Mouse (Mus musculus) cerebellum, adult 8-10 months (tissue): ENCODE measurements at regions not wholly inside any gene's neighbourhood (a gene's known extent, or its start where the extent isn't known, plus 50 kb on each side); places are given as distances from the start of the nearest gene placed in this dataset.
"Not testable (repeated sequence)": the region's sequence is repeated elsewhere in the genome, so short reads cannot be mapped to it uniquely, and the experiment has no call there.

Experiments
- DNase-seq: peaks from one replicate; pipeline ENCODE4 v3.0.0; 2022

GRCm38 (mm10) chr14:17055741-17056140 lies 236.8 kb upstream of the Rarb start:
- DNase-seq: no peak

DNA sequence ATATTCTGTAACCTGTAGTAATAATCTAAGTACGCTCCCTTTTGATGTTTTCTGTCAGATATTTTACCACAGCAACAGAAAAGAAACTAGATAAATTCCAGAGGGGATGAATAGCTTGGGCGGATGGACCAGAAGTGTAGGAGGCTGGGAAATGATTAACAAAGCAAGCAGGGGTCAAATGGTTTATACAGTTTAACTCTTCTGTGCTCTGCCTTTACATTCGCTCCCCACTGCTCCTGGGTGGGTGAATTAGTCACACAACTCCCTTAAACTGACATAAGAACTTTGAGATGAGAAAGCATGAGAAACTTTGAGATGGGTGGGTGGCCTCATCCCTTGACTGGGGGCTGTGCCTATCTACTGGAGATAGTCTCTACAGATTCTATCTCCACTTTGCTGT lies 235.4 kb upstream of the Rarb start:
- DNase-seq: no peak

GRCm38 (mm10) chr14:17046808-17047207 lies 227.9 kb upstream of the Rarb start:
- no peak for DNase-seq

DNA sequence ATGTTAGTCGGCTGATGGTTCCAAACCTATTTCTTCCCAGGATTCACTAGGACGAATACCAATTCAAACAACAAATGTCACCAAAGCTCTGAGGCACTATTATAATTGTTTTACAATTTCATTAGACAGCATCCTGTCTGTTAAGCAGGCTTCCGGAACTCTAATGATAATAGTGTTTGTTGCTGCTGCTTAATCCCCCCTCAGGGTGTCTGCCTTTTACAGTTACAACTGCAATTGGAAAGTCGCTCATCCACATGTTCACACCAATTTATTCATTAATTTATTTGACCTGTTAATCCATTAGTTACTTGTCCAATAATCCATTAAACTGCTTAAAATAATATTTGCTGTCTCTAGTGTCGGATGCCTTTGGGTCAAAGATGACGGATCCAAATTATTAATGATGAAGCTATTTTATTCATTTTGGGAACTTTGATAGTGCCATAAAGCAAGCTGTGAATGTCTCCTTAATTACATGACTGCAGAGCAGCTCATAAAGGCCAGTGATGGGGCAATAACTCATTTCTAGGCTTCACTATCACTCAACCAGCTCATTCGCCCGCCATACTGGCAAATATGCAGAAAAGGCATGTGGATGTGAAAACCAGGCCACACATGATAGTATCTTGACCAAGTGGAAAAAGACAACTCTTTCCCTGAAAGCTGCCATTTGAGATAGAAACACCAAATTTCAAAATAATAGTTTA lies 226.6 kb upstream of the Rarb start:
- no peak for DNase-seq

GRCm38 (mm10) chr14:17020603-17021356 lies 201.8 kb upstream of the Rarb start:
- no peak for DNase-seq

DNA sequence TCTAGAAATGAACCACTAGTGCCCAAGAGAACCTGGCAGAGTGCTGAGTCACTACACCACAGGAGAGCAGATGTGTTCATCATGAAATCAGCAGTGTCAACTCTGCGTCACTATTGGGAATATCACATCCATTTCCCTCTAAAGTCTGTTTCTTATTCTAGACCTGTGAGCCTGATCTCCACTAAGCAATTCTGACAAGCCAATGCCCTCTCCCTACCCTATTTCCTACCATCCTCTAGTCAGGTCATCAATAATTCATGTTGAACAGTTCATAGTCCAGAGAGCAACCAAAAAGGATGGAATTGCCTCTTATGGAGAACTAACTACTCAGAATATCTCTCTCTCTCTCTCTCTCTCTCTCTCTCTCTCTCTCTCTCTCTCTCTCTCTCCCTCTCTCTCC lies 194.0 kb upstream of the Rarb start:
- no peak for DNase-seq

GRCm38 (mm10) chr14:17012200-17012599 lies 193.2 kb upstream of the Rarb start:
- no peak for DNase-seq

DNA sequence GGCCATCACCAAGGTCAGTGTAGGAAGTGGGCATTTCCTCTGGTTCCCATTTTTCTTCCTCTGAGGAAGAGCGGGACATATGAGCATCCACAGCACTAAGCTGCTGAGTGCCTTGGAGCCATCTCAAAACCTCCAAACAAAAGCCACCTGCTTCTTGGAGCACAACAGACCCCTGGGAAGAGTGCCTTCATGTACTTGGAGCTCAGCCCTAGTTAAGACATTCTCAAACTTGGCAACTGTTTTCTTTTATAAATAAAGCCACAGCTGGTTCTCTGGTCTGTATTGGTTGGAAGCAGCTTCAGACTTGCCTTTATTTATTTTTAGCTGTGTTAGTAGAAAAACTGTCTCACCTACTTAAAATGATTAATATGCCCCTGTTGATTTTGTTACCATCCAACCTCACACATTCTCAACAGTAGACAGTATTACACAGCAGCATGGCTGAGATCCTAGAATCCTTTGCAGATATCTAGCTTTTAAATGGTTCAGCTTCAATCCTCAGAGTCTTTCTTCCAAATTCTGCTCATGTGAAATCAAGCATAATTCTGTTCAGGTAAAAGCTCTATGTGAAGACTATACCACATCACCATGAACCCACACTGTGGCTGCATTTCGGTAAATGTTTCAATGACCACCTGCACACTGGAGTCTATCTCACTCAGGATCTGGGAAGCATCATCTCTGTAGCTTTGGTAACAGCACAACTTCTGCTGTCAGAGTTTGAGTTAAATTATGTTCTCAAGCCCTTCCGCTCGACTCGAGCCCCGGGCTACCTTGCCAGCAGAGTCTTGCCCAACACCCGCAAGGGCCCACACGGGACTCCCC lies 186.4 kb upstream of the Rarb start:
- no peak for DNase-seq

DNA sequence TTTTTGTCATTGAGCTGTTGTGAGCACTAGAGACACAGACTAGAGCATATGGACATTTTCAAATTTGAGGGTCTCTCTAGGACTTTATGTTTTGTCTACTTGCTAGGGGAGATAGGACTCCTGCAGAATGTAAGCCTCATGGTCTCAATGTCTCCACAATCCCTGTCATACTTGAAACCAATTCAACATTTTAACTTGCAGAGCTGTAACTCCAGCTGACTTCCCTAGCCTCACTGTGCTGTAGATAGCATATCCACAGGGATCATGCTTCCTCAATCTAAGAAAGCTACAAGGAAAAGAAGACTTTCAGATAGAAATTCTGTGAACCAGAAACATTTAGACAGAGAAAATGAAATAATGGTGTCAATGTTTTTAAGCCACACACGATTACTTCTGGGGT lies 185.8 kb upstream of the Rarb start:
- DNase-seq: no peak

DNA sequence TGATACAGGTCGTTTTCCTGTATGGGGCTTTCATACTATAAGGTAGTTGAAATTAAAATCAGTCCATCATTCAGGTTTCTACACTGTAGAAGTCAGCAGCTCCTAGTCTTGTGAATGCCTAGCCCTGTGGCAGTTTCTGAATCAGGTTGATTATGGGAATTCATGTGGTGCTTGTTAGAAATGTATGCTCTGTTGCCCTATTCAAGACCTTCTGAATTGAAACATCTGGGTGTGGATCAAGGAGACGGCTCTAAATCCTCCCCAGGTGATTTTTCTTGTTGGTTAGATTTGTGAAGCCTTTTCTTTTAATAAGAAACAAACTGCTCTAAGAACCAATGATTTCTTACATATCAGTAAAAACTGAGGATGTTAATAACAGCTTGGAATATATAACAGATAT lies 177.8 kb upstream of the Rarb start:
- DNase-seq: no peak

DNA sequence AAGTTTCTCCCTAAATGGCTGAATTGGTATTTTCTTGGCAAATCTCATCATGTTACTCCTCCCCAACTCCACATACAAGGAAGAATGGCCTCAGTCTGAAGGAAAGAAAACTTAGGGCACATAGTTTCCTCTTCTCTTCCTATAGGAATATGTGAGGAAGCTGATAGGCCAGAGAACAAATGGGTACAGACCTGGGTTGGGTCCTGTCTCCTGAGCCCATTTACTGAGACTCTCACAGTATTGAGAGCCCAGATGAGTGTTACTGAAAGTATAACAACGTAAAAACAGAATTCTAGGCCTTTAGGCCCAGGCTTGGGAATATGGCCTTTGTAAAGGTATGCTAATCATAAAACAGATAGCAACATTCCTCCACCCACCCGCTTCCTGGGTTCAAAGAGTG lies 152.0 kb upstream of the Rarb start:
- DNase-seq: not testable (repeated sequence)

DNA sequence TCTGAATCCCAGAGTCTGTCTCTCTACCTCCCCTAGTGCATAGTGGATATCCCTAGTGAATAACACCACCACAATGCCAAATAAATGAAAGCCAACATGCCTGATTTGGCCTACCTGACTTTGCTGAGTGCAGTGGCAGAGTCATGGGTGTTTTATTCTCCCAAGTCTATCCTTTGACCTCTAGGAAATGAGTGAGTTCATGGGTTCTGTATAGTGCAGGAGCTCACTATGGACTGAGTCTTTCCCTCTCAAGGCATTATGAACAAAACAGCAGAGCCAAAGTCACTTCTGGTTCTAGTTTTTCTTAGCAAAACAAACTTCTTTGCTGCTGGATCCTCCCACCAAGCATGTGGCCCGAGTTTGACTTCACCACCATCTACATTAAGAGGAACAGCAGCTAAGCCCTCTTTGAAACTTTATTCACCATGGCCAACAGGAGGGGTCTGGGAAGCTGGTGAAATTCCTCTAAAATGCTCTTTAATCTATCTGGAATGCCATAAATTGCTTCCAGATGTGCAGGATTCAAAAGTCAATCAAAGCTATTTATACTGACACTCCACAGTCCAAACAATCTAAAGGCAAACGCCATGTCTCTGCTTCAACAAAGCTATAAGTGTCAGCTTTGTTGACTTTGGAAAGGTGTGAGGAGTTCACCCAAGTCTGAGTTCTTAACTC lies 145.9 kb upstream of the Rarb start:
- no peak for DNase-seq

- DNase-seq: no peak
These were observed 143.4 kb upstream of the Rarb start for GRCm38 (mm10) chr14:16962216-16962826.

DNA sequence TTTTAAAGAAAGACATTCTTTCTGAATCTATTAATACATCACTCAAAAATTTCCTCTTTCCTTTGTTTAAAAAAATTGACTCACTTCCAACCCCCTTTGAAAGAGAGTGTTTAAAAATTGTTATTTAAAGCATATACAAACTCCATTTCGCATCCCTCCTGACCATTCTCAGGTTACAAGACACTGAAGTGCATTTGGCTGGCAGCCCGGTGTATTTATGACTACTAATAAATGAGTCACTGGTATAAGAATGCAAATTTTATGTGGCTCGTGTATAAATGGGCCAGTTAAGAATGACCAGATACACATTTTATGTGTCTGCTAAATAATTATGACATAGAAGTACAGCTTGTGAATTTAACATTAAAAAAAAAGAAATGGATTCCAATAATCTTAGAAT lies 138.8 kb upstream of the Rarb start:
- no peak for DNase-seq

DNA sequence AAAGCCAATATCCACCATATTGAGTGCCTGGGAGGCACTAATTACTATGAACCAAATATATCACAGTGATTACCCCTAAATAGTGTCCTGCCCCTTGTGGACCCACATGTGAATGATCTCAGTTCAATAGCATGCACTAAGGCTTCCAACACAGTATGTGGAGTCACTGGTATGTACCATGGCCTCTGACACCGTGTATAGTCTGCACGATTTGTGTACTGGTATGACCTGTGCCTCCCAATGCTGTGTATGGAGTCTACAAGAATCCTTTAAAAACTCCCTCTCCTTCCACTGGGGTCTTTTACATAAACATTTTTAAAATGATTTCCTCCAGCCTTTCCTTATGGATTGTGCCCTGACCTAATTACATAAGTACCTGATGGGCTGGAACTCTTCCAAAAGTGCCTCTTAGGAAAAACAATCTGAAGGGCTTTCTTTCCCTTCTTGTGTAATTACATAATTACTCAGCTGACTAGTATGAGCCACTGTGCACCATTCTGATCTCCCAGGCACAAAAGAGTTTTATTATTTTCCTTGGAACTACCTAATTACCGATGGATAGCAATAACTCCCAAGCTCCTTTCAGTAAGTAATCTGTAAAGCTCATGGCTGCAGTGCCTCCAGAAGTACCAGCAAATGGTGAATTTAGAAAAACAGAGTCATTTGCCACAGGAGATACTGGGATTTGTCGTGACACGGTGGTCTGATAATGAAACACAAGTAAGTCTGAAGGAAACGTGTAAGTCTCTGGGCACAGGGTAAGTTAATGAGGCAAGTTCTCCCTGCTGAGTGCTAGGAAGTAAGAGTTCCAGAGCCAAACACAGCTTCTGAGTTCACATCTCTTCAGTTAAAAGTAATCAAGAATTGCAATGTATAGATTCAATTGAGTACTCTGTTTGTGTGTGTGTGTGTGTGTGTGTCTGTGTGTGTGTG lies 135.8 kb upstream of the Rarb start:
- no peak for DNase-seq

DNA sequence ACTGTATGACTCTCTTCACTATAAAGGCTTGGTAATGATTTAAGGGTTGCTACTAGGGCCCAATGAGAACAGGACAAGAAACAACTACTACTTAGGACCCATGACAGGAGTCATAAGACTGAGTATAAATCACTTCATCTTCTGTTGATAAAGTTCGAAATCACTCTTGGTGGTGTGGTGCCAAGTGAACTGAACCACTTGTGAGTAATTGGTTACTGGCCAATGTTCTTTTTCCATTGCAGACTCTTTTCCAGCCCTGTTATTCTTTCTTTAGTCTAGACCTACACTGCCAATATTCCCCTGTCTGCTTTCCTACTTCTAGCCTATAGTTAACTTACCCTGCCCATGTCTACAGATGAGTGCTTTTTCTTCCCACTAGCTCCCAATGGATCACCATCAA lies 129.8 kb upstream of the Rarb start:
- DNase-seq: no peak

DNA sequence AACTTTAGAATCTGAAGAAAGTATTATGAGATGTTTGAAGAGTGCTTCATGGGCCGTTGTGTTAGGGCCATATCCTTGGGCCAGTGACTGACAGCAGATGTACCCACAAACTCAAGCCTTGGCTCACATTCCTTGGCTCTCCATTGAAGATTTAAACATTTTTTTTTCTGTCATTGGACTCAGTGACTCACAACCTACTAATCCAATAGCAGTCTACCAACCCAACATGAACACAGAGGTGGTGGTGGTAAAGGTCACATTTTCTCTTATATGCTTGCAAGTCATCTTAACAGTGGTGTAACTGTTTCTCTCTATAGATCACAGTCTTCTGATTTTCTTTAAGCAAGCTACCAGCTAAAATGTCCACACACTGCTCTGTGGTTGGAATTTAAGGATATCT lies 125.5 kb upstream of the Rarb start:
- DNase-seq: no peak

DNA sequence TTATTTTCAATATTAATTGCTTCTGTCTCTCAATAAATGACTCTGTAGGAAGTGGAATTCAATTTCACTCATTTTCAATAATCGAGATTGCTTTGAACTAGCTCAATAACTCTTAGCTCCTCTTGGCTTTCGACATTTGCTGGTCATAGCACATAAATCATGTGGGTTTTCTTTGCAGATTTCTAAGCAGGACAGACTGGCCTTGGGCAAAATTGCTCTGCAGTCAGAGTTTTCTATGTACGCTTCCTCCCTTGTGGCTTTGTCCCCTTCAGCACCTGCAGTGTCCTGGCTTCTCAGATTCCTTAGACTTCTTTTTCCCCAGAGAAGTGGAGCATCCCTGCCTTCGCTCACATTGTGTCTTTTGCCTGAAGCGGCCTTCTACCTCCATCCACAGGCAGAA lies 124.6 kb upstream of the Rarb start:
- no peak for DNase-seq

DNA sequence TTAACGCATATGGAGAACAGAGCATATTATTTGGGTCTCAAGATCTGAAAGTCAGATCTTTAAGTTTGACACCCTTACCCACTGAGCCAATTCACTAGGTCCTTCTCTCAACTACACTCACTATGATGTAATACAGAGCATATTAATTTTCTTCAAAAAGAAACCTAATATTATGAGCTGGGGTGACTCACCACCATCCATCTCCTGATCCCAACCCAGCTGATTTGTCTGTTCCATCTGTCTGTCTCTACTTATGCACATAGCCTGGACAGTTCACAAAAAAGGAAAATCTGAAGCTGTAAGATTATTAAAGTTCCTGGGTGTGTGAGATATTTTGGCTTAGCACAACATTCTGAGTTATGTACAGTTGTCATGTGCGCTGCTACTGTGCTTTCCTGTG lies 108.2 kb upstream of the Rarb start:
- no peak for DNase-seq

GRCm38 (mm10) chr14:16901534-16902147 lies 82.7 kb upstream of the Rarb start:
- DNase-seq: no peak
